Mouse (Mus musculus): ENCODE results near the gene Sez6.
A peak's percentile ranks its signal among the peaks of the same experiment; 100 is the strongest.

Sez6 gene

GRCm38 (mm10) chr11:77981609-77982440, 51.2 kb downstream of the Sez6 start:
- DNase-seq (ENCODE audit: low spot score): peak; percentile 95

- DNase-seq (ENCODE audit: low spot score): peak; percentile 99
Observed at GRCm38 (mm10) chr11:77982441-77982905, 51.9 kb downstream of the Sez6 start, which contains the start of gene Phf12. Phf12 (plus strand) TSS chr11:77982754.

- peak; percentile 52 for DNase-seq (ENCODE audit: low spot score)
Observed at GRCm38 (mm10) chr11:77983191-77983936, 52.8 kb downstream of the Sez6 start.

- peak; percentile 63 for DNase-seq (ENCODE audit: low spot score)
Observed at GRCm38 (mm10) chr11:77983937-77984835, 53.6 kb downstream of the Sez6 start.

- DNase-seq (ENCODE audit: low spot score): peak; percentile 48
Observed at GRCm38 (mm10) chr11:77984836-77985231, 54.2 kb downstream of the Sez6 start.

- DNase-seq (ENCODE audit: low spot score): no peak
Observed at GRCm38 (mm10) chr11:77985541-77986065, 55.0 kb downstream of the Sez6 start.

GRCm38 (mm10) chr11:77989071-77989690, 58.6 kb downstream of the Sez6 start:
- DNase-seq (ENCODE audit: low spot score): no peak

- no peak for DNase-seq (ENCODE audit: low spot score)
Observed at GRCm38 (mm10) chr11:77995556-77995955, 65.0 kb downstream of the Sez6 start.

- DNase-seq (ENCODE audit: low spot score): no peak
Observed at GRCm38 (mm10) chr11:78006446-78006845, 75.8 kb downstream of the Sez6 start.

- DNase-seq (ENCODE audit: low spot score): peak; percentile 71
Observed at GRCm38 (mm10) chr11:78019676-78020075, 89.1 kb downstream of the Sez6 start.

- DNase-seq (ENCODE audit: low spot score): no peak
Observed at GRCm38 (mm10) chr11:78023607-78024006, 93.0 kb downstream of the Sez6 start.
